Mouse (Mus musculus): ENCODE results near the gene Rbm28. TPM values are rescaled to one million over a fixed set of nuclear protein-coding genes. Genes with fewer than 3 reads are reported as not detected.

The Rbm28 gene
- polyA plus RNA-seq, 1 experiment from 2014 or later = 46.9 TPM

DNA sequence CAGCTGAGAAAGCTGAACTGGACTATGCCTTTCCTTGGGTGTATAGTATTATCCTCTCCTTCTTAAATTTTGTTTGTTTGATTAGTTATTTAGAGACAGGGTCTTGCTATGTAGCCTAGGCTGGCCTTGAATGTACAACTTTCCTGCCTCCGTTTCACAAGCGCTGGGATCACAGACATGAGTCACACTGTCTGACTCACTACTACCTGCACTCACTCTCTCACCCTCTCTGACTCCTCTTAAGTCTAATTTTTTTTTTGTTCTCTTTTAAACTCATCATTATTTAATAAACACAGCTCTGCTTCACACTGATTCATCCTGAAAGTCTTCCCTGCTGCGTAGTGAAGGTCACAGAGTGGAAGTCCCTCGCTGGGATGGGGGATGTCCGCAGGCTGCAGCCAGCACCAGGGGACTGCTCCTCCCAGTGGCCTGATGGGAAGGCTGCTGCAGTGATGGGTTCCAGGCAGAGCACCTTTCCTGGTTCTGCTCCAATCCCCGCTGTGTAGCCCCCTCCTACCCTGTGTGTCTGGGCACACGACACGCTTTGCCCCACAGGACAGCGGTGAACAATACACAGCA, 81.9 kb downstream of the Rbm28 start:
- Histone ChIP-seq H3K27me3 (replicated peaks) (no peaks in the 10 kb centered on the region), H3K9ac (no peak overlapping the region), H3K9me3 (no peaks in the 10 kb centered on the region), H3K4me3 (no peak overlapping the region), H3K4me2 (no peak overlapping the region), H3K27ac (no peak overlapping the region), H3K36me3 (replicated peaks) (no peaks in the 10 kb centered on the region), H3K4me1 (0 out of 2 replicates have a peak, but pooled peaks cover 4% of the 10 kb centered on the region)
- ATAC-seq (replicated peaks) = 0 out of 2 replicates have a peak, but pooled peaks have one; percentile 44
- WGBS = 39% methylated on average over 9 of the region's 9 CpGs

DNA sequence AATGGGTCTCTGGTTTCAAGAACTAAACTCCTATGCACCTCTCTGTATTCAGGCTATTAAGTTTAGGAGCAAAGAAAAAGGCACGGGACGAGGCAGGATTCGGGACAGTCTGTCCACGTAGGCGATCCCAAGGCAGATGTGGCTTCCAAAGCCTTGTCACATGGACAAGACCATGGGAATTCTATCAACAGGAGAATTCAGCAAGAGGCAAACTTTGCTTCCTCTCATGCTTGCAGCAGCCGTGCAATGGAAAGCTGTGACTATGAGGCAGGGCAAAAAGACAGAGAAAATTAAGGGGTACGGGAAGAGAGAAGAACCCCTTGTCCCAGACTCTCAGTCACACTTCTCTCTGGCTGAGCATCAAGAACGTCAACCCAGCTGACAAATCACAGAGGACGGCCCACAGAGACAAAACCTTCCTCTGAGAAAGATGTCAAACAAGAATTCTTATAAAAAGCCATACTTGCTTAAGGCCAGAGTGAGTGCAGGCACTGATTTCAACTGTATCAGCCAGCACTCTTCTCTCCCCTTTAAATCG, 82.9 kb downstream of the Rbm28 start:
- H3K4me3 ChIP-seq = no peak overlapping the region
- WGBS = 82% methylated on average over 10 of the region's 10 CpGs
- H3K27me3 ChIP-seq (replicated peaks) = no peaks in the 10 kb centered on the region
- no peak overlapping the region for H3K9ac ChIP-seq
- no peaks in the 10 kb centered on the region for H3K36me3 ChIP-seq (replicated peaks)
- H3K9me3 ChIP-seq = no peaks in the 10 kb centered on the region
- H3K27ac ChIP-seq = no peak overlapping the region
- ATAC-seq (replicated peaks) = no peak
- H3K4me1 ChIP-seq = 0 out of 2 replicates have a peak, but pooled peaks cover 4% of the 10 kb centered on the region
- no peak overlapping the region for H3K4me2 ChIP-seq

DNA sequence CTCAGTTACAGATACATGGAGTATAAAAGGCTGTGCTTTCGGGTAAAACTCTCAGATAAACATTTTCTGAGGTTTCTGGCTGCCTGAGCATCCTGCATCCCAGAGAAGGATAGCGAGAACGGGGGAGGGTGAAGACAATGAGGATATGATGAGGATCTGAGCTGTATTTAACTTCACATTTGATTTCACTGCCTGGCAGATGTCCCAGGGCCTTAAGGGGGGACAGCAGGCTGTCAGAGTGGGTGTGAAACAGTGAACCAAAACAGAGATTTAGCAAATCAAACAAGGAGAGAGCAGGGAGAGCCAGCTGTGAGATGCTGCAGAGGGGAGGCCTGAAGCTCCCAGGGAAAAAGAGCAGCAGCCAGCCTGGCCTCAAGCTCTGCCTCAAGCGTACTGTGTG, 85.5 kb downstream of the Rbm28 start:
- H3K4me3 ChIP-seq = no peak overlapping the region
- H3K36me3 ChIP-seq (replicated peaks) = no peaks in the 10 kb centered on the region
- no peak overlapping the region for H3K27ac ChIP-seq
- ATAC-seq (replicated peaks) = no peak
- H3K9ac ChIP-seq = no peak overlapping the region
- H3K4me1 ChIP-seq = 0 out of 2 replicates have a peak, but pooled peaks cover 4% of the 10 kb centered on the region
- no peaks in the 10 kb centered on the region for H3K9me3 ChIP-seq
- H3K27me3 ChIP-seq (replicated peaks) = no peaks in the 10 kb centered on the region
- 61% methylated on average over 4 of the region's 4 CpGs for WGBS
- H3K4me2 ChIP-seq = no peak overlapping the region

DNA sequence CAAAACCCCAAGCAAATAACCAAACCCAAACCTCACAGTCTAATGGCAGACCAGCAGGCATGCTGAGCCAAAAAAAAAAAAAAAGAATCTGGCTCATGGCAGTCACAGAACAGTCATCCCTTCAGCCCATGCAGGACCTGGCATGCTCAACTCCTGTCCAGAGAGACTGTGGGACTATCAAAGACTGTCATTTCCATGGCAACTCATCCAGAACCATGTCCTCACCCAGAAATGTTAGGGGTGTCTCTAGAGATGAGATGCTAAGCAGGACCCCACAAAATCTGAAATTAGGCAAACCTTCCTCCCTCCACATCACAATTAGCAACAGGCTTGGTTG, 90.7 kb downstream of the Rbm28 start:
- H3K9me3 ChIP-seq = no peaks in the 10 kb centered on the region

More for the DNA sequence above, 90.7 kb downstream of the Rbm28 start:
- Histone ChIP-seq H3K4me1 (no peaks in the 10 kb centered on the region), H3K9ac (no peak overlapping the region), H3K36me3 (replicated peaks) (no peaks in the 10 kb centered on the region), H3K4me3 (no peak overlapping the region), H3K27me3 (replicated peaks) (no peaks in the 10 kb centered on the region), H3K27ac (no peak overlapping the region), H3K4me2 (no peak overlapping the region)
- ATAC-seq (replicated peaks) = no peak

Small RNAs within 50 kb of the gene (microRNA-seq; reads per million reads assigned to microRNA genes)
- not detected for gene Gm24303

Other genes starting within 250 kb of the Rbm28 start
- not detected in 2 replicates for gene Lep, start 104.8 kb downstream of the Rbm28 start, polyA plus RNA-seq (2015; fragmentation: Nextera tagmentation; extraction: Ambion mirVana)
- 9.8 and 10.7 TPM in 2 replicates for gene Prrt4, start 14.6 kb upstream of the Rbm28 start, polyA plus RNA-seq (2015; fragmentation: Nextera tagmentation; extraction: Ambion mirVana)
- gene Impdh1, start 51.4 kb upstream of the Rbm28 start, polyA plus RNA-seq (2015; fragmentation: Nextera tagmentation; extraction: Ambion mirVana) = 59.3 and 63.4 TPM in 2 replicates
- 35.8 and 36.2 TPM in 2 replicates for gene Hilpda, start 107.5 kb upstream of the Rbm28 start, polyA plus RNA-seq (2015; fragmentation: Nextera tagmentation; extraction: Ambion mirVana)
- gene Fam71f2, start 114.6 kb upstream of the Rbm28 start, polyA plus RNA-seq (2015; fragmentation: Nextera tagmentation; extraction: Ambion mirVana) = 0.40 and 0.86 TPM in 2 replicates
- not detected in 2 replicates for gene Fam71f1, start 154.1 kb upstream of the Rbm28 start, polyA plus RNA-seq (2015; fragmentation: Nextera tagmentation; extraction: Ambion mirVana)
- 154 and 156 TPM in 2 replicates for gene Calu, start 183.1 kb upstream of the Rbm28 start, polyA plus RNA-seq (2015; fragmentation: Nextera tagmentation; extraction: Ambion mirVana)
- gene Opn1sw, start 223.5 kb upstream of the Rbm28 start, polyA plus RNA-seq (2015; fragmentation: Nextera tagmentation; extraction: Ambion mirVana) = 0.28 and 0.54 TPM in 2 replicates
- 36.9 and 40.5 TPM in 2 replicates for gene Ccdc136, start 231.3 kb upstream of the Rbm28 start, polyA plus RNA-seq (2015; fragmentation: Nextera tagmentation; extraction: Ambion mirVana)

Measured in midbrain, embryonic 15.5 days (tissue).